Mouse (Mus musculus) erythroblast, adult 5-6 weeks (primary cell): ENCODE measurements around the gene Tnks2. TPM values are rescaled to one million over a fixed set of nuclear protein-coding genes. Genes with fewer than 3 reads are reported as not detected.
A peak's percentile ranks its signal among the peaks of the same experiment; 100 is the strongest.

Source experiments
- ATAC-seq: replicated peaks from 2 replicates; pipeline ENCODE4 v1.8.0; 2016; ENCODE audit warnings: moderate number of reproducible peaks, mild to moderate bottlenecking, moderate TSS enrichment, inconsistent platforms; ENCODE audit not compliant: poor library complexity, low FRiP score, severe bottlenecking
- total RNA-seq, 2 experiments: library from RNA; stranded (forward) in 1 of 2; stranded (reverse) in 1 of 2; fragments of 150-400 nt in 1 of 2; fragments of 200-764, 138-1000 nt in 1 of 2; gene quantifications; 2 replicates each; pipeline versions ENCODE4 v1.2.3 to v1.2.4; 2015 to 2017; ENCODE audit warnings: low replicate concordance in 2 of 2

The Tnks2 gene
- total RNA-seq, 2 experiments from 2014 or later = 26.9 to 29.0 TPM

DNA sequence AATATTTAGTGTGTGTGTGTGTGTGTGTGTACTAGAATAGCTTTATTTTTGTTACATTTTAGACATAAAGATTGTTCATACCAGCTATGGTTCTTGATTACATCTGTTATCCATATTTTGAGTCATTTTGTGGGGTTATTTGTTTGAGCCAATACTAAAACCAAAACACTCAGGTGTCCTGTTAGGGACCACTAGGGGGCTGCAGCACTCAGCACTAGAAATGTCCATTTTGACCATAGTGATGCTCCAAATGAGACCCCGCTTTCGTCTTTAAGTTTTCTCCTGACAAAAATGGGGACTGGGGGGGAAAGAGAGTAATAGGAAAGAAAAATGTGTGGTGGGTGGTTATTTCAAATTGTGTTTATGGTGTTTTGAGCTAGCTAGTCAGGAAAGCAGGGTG is 52.3 kb downstream of the Tnks2 start:
- no peak for ATAC-seq

GRCm38 (mm10) chr19:36887706-36888105 is 53.7 kb downstream of the Tnks2 start:
- no peak for ATAC-seq

- ATAC-seq = no peak
Observed at GRCm38 (mm10) chr19:36891746-36892145, 57.7 kb downstream of the Tnks2 start.

DNA sequence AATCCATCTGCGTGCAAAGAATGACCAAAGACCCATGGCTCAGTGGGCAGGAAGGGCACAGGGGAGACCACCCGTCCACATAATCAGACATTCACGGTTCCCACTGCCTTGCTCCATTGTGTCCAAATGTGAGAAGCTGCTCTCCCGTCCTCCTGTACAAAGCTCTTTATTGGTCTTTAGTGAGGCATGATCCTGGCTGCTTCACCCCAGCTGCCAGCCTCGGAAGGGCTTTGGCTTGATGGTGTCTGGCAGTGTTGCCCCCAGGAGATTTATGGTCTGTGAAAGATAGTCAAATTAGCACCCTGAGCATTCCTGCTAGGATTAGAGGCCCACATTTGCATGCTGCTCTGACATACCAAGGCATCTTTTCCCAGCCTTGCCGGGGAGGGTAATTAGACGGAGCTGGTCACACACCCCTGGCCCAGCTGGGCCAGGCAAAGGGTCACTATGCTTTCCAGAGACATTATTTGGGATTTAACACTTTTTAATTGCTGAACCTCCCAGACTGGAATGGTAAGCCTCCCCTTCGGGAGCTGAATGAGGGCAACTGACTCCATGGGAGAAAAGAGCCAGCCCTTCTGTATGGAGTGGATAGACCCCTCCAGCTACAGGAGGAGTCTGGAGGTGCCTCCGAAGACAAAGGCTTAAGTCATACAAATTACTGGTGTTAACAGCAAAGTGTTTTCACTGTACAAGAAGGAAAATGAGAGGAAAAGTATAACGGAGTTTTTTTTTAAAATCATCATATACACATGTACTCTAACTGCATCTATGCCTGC is 62.9 kb downstream of the Tnks2 start:
- no peak for ATAC-seq

- peak; percentile 72; the same call in 1 of the 2 replicates for ATAC-seq
Observed at GRCm38 (mm10) chr19:36897778-36898177, 63.7 kb downstream of the Tnks2 start.

DNA sequence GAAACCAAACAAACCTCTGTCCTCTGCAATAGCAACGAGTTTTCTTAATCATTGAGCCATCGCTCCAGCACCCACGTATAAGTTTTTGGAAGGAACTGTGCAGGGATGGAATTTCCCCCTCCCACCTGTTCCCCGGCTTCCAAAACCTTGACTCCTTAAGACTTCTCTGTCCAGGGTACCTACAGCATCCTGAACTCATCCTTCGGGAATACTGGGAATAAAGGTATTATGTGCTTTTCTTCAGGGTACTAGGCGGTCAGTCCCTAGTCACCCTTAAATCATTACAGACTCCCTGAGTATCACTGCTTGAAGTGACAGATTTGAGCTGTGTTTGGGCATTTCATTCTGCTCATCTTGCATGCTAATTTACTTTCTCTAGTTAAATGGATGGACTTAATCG is 69.3 kb downstream of the Tnks2 start:
- ATAC-seq = no peak

DNA sequence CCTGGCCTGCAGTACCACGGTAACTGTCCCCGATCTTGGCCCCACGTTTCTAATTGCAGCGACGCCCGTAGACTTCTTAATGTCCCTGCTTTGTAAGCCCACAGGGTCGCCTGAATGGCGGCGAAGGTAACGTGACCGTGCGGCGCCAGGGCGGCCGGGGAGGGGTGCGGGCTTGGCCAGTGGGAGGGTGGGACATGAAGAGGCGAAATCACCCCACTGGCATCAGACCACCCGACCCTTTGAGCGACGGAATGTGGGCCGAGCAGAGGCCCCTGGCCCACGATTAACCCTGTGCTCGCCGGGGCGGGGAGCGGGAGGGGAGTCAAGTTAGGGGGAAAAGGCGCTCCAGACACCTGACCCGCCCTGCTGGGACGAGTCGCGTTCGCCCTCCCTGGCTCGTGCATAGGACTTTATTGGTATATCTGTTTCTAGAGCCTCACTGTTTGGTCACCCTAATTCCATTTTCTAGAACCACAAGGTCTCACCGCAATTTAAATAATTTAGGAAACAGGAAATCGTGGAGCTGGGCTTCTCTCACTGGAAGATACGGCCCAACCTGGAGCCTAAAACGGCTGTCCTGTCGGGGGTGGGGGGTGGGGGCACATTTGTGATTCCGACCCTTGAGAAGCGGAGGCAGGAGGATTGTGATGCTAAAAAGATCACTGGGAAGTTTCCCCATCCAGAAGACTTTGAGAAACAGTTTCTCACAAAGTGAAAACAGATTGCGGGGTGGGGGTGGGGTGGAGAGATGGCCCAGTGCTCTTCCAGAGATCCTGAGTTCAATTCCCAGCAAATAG is 70.4 kb downstream of the Tnks2 start:
- ATAC-seq = no peak

- no peak for ATAC-seq
Observed at GRCm38 (mm10) chr19:36909150-36909549, 75.1 kb downstream of the Tnks2 start.

GRCm38 (mm10) chr19:36909676-36910292 is 75.8 kb downstream of the Tnks2 start:
- peak; percentile 92 for ATAC-seq

DNA sequence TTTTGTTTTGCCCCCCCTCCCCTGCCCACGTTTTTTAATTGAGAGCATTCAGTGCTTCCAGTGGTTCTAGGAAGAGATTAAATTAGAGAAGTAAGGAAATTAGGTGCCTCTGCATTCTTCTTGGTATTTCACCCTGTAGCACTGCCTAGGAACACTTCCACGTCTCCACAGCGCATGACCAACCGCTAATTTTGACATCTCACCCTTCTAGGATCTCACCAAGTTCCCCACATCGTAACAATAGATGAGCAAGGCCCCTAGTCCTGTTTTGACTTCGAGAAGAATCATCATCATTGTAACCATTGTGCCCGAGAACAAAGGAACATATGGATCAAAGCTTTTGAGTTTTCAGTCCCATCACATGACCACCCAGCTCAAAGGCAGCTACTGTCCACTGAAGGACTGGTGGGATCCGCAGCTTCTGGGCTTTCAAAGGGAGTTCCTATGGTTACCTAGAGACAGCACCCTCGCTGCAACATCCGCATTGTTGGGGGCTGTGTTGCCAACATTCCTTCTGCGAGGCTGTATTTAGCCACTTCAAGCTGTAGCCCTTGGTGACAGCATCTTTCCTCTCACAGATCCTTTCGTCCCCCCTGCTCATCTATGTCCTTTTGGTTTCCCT is 76.5 kb downstream of the Tnks2 start:
- ATAC-seq = no peak

DNA sequence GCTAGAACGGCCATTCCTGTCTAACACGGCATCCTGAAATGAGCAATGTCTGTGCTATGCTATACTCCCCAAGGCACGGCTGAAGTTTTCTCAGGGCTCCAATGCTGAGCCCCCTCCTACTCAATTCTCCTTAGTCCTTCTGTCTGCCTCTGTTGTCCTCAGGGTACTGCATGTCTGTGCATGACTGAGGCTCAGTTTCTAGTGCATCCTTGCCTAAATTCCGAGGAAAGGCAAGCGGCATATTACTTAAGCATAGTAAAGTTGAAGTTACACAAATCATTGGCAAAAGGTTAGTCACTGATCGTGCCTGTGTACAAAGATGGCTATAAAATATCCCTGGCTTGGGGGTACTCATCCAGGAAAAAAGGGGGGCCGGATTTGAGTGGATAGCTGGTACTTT is 79.0 kb downstream of the Tnks2 start:
- no peak for ATAC-seq

GRCm38 (mm10) chr19:36916206-36916605 is 82.2 kb downstream of the Tnks2 start:
- no peak for ATAC-seq

- ATAC-seq = peak; percentile 77
Observed at GRCm38 (mm10) chr19:36916876-36917389, 82.9 kb downstream of the Tnks2 start.

DNA sequence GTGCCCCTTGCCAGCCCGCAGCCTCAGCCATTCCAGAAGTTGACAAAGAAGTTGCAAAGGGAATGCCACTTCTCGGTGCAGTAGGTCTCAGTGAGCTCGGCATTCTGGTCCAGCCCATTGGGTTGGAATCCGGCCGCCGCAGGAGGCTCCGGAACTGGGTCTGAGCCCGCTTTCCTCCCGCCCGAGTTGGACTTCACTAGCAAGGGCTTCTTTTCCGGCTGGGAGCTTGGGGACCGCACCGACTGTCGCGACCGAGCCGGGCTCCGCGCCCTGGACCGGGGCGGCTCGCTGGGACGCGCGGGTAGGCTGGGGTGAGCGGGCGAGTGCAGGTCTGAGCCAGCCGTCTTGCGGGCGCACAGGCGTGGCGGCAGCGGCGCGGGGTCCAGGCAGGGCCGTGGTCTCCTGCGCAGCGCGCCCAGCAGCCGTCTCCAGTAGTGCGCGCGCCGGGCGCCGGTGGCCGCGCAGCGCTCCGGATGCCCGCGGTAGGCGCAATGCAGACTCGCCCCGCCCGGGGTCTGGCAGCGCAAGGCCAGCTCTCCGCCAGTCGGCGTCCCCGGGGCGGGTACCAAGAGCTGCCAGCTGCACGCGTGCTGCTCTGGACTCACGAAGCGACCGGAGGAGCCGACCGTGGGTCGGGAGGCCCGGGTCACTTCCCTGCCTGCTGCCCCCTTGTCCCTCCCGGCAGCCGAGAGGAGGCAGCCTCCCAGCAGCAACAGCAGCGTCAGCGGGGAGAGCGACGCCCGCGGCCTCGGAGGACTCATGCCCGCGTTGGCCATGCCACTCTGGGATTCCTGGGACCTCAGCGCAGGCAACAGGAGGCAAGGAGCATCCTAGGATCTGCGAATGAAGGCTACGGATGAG is 84.6 kb downstream of the Tnks2 start:
- ATAC-seq = peak; percentile 53

DNA sequence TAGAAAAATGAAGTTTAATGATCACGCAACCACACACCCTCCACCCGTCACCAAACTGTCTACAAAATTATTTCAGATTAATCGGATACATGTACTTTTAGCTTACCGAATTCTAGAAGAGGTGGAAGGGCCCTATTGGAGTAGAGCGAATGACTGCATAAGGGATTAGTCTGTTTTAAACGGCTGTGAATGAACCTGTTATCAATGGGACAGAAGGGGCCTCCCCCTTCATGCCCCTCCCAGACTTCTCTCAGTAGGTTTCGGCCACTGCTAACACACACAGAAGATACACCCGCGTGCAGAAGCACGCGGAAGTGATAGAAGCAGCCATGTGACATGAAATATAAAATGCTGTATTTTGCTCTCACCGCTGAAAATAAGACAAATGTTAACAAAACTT is 85.4 kb downstream of the Tnks2 start, which contains the start of gene Fgfbp3:
TSS of gene Fgfbp3 (minus strand) at position 150 of the 400 bp plus-strand sequence.
- ATAC-seq = no peak

DNA sequence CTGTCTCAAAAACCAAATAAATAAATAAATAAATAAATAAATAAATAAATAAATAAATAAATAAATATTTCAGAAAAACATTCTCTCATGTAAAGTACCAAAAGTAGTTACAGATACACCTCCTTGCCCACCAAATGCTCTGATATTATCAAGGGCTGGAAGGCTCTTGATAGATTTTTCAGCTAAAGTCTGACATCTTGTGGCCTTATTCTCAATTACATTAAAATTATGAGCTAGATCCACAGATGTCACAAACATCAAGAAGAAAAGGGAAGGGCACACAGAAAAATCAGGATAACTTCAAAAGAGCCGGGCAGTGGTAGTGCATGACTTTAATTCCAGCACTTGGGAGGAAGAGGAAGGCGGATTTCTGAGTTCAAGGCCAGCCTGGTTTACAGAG is 88.0 kb downstream of the Tnks2 start:
- ATAC-seq = no peak

GRCm38 (mm10) chr19:36922936-36923335 is 88.9 kb downstream of the Tnks2 start:
- ATAC-seq = no peak

DNA sequence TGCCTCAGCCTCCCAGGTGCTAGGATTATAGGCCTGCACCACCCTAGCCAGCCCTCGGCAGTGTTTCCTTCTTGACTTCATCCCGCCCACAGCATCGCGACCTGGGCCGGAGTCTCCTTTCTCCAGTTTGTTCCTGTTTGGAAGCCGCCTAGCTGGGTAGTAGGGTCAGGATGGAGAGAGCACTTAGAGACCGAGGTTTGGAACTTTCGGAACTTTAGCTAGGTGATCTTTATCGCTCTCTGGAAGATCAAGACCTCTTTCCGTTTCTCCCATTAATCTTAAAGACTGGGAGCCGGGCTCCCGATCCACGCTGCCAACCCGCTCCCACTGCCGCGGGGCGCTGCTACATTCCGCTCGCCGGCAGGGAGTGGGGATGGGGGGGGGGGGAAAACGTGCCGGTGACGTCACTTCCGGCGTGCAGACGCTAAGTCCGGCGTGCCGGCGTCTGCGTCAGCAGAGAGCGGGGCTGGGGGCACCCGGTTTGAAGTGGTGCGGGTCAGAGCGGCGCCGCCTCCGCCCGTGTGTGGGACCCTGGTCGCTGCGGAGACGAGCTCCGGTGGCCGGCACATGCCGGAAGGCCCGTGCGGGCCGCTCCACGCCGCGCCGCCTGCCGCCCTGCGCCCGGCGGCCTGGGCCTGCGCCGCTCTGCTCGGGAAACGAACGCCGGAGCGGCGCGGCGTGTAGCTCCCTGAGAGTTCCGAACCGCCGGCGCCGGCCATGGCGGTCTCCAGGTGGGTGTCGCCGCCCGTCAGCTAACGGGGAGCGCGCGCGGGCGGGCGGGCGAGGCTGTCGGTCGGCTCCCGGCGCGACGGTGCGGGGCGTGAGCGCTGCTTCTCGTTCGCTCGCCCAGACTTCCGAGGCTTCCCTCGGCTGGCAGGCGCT is 91.9 kb downstream of the Tnks2 start, which contains the start of gene Btaf1:
TSS of gene Btaf1 (plus strand) at position 409 of the 882 bp plus-strand sequence.
- ATAC-seq = peak; percentile 76
